Mouse (Mus musculus) hindbrain, embryonic 11.5 days (tissue): ENCODE results near the gene Armc2. TPM values are rescaled to one million over a fixed set of nuclear protein-coding genes. Genes with fewer than 3 reads are reported as not detected.

Experiments used
- ATAC-seq: fragments of 200-750 bp; cut with Nextera tagmentation; 2 replicates; pipeline ENCODE4 v1.8.0; 2017; ENCODE audit warnings: mild to moderate bottlenecking, moderate TSS enrichment, moderate library complexity; ENCODE audit not compliant: low FRiP score
- DNase-seq: peaks from one replicate; pipeline ENCODE4 v3.0.0-alpha.2; 2015; ENCODE audit warnings: low spot score
- H3K27ac ChIP-seq: fragments of 300-500 bp; sonication (generic); 2 replicates; pipeline ENCODE4 v1.5.1; 2014; ENCODE audit warnings: mild to moderate bottlenecking, low read depth, low read length
- H3K27me3 ChIP-seq: fragments of 300-500 bp; sonication (generic); 2 replicates; pipeline ENCODE4 v1.6.1; 2014; ENCODE audit warnings: mild to moderate bottlenecking, low read length, moderate library complexity, mixed read lengths; ENCODE audit not compliant: control insufficient read depth, insufficient read depth
- H3K36me3 ChIP-seq: fragments of 300-500 bp; sonication (generic); 2 replicates; pipeline ENCODE4 v1.6.1; 2014; ENCODE audit warnings: mild to moderate bottlenecking, low read length, moderate library complexity, mixed read lengths; ENCODE audit not compliant: control insufficient read depth, insufficient read depth
- H3K4me1 ChIP-seq: fragments of 300-500 bp; sonication (generic); replicated peaks from 2 replicates; pipeline ENCODE4 v1.6.1; 2014; ENCODE audit warnings: low read length, mixed read lengths; ENCODE audit not compliant: control insufficient read depth, insufficient read depth
- H3K4me2 ChIP-seq: fragments of 300-500 bp; sonication (generic); replicated peaks from 2 replicates; pipeline ENCODE4 v1.6.1; 2014; ENCODE audit warnings: mild to moderate bottlenecking, low read depth, low read length
- H3K4me3 ChIP-seq: fragments of 300-500 bp; sonication (generic); 2 replicates; pipeline ENCODE4 v1.5.1; 2014; ENCODE audit warnings: low read depth, low read length
- H3K9ac ChIP-seq: fragments of 300-500 bp; sonication (generic); 2 replicates; pipeline ENCODE4 v1.6.1; 2014; ENCODE audit warnings: low read depth, low read length
- H3K9me3 ChIP-seq: fragments of 300-500 bp; sonication (generic); 2 replicates; pipeline ENCODE4 v1.6.1; 2016; ENCODE audit warnings: low read length; ENCODE audit not compliant: control insufficient read depth
- WGBS: fragments of 180-500 bp; shearing (Covaris S2); extraction: QIAGEN DNeasy Blood & Tissue Kit; methylation state at CpG from one replicate; pipeline ENCODE4 v1.1.7; 2014; 5-methylcytosine and 5-hydroxymethylcytosine counted together
- polyA plus RNA-seq: library from polyadenylated mRNA; unstranded; fragments of >200 nt; fragmentation: Nextera tagmentation; extraction: Ambion mirVana; gene quantifications from 2 replicates; pipeline ENCODE4 v1.2.1, GENCODE M21; 2014

Armc2 gene
- polyA plus RNA-seq, 1 experiment from 2014 or later = 3.2 TPM

GRCm38 (mm10) chr10:41972676-41973075 lies 45.6 kb downstream of the Armc2 start:
- 79% methylated on average over 9 of the region's 9 CpGs for WGBS

GRCm38 (mm10) chr10:41967915-41968635 lies 50.2 kb downstream of the Armc2 start:
- Histone ChIP-seq H3K9me3 (no peaks in the 10 kb centered on the region), H3K36me3 (no peaks in the 10 kb centered on the region), H3K9ac (no peak overlapping the region), H3K27me3 (no peaks in the 10 kb centered on the region), H3K4me3 (no peak overlapping the region), H3K27ac (no peak overlapping the region), H3K4me2 (no peak overlapping the region), H3K4me1 (peaks cover 2% of the 10 kb centered on the region; the same call in 1 of the 2 replicates)
- 88% methylated on average over 11 of the region's 11 CpGs for WGBS
- ATAC-seq (no peak), DNase-seq (no peak)

More at GRCm38 (mm10) chr10:41972676-41973075, 45.6 kb downstream of the Armc2 start:
- no peak overlapping the region for H3K4me2 ChIP-seq
- no peak overlapping the region for H3K9ac ChIP-seq
- no peak overlapping the region for H3K27ac ChIP-seq
- H3K27me3 ChIP-seq = no peaks in the 10 kb centered on the region
- DNase-seq = no peak
- H3K36me3 ChIP-seq = no peaks in the 10 kb centered on the region
- H3K4me3 ChIP-seq = no peak overlapping the region
- no peaks in the 10 kb centered on the region for H3K4me1 ChIP-seq
- no peaks in the 10 kb centered on the region for H3K9me3 ChIP-seq
- no peak for ATAC-seq

GRCm38 (mm10) chr10:41962725-41963124 lies 55.5 kb downstream of the Armc2 start:
- H3K36me3 ChIP-seq = no peaks in the 10 kb centered on the region
- peak; percentile 74 for ATAC-seq
- no peak overlapping the region for H3K4me2 ChIP-seq
- 52% methylated on average over 4 of the region's 4 CpGs for WGBS
- no peaks in the 10 kb centered on the region for H3K9me3 ChIP-seq
- no peak overlapping the region for H3K4me3 ChIP-seq
- DNase-seq = peak; percentile 33
- no peak overlapping the region for H3K27ac ChIP-seq
- H3K27me3 ChIP-seq = no peaks in the 10 kb centered on the region
- H3K4me1 ChIP-seq = peaks cover 2% of the 10 kb centered on the region; the same call in 1 of the 2 replicates
- no peak overlapping the region for H3K9ac ChIP-seq

- DNase-seq = no peak
- Histone ChIP-seq H3K4me3 (no peak overlapping the region), H3K27ac (no peak overlapping the region), H3K27me3 (no peaks in the 10 kb centered on the region), H3K4me1 (peaks cover 2% of the 10 kb centered on the region; the same call in 1 of the 2 replicates), H3K36me3 (no peaks in the 10 kb centered on the region), H3K9ac (no peak overlapping the region), H3K4me2 (no peak overlapping the region), H3K9me3 (no peaks in the 10 kb centered on the region)
- ATAC-seq = no peak
- 71% methylated on average over 2 of the region's 2 CpGs for WGBS
These were observed 58.4 kb downstream of the Armc2 start for GRCm38 (mm10) chr10:41959808-41960207.

- Histone ChIP-seq H3K36me3 (no peaks in the 10 kb centered on the region), H3K4me2 (no peak overlapping the region), H3K4me1 (peaks cover 2% of the 10 kb centered on the region; the same call in 1 of the 2 replicates), H3K4me3 (no peak overlapping the region), H3K9me3 (no peaks in the 10 kb centered on the region), H3K9ac (no peak overlapping the region), H3K27ac (no peak overlapping the region), H3K27me3 (no peaks in the 10 kb centered on the region)
- DNase-seq (no peak), ATAC-seq (no peak)
- 91% methylated on average over 19 of the region's 19 CpGs for WGBS
These were observed 59.5 kb downstream of the Armc2 start for GRCm38 (mm10) chr10:41958677-41959274.

- Histone ChIP-seq H3K36me3 (no peaks in the 10 kb centered on the region), H3K4me3 (no peak overlapping the region), H3K27me3 (no peaks in the 10 kb centered on the region), H3K9me3 (no peaks in the 10 kb centered on the region), H3K27ac (no peak overlapping the region), H3K9ac (no peak overlapping the region), H3K4me1 (no peaks in the 10 kb centered on the region), H3K4me2 (no peak overlapping the region)
- ATAC-seq (no peak), DNase-seq (no peak)
- WGBS = 91% methylated on average over 18 of the region's 18 CpGs
These were observed 60.6 kb downstream of the Armc2 start for GRCm38 (mm10) chr10:41957421-41958225.

- no peak for ATAC-seq
These were observed 64.7 kb downstream of the Armc2 start for GRCm38 (mm10) chr10:41953528-41953864.

GRCm38 (mm10) chr10:41952850-41953527 lies 65.3 kb downstream of the Armc2 start:
- Histone ChIP-seq H3K4me3 (no peak overlapping the region), H3K4me2 (no peak overlapping the region), H3K4me1 (no peaks in the 10 kb centered on the region), H3K9ac (no peak overlapping the region), H3K36me3 (no peaks in the 10 kb centered on the region), H3K27me3 (no peaks in the 10 kb centered on the region), H3K27ac (no peak overlapping the region), H3K9me3 (no peaks in the 10 kb centered on the region)
- ATAC-seq (no peak), DNase-seq (no peak)
- WGBS = 94% methylated on average over 14 of the region's 14 CpGs

More at GRCm38 (mm10) chr10:41953528-41953864, 64.7 kb downstream of the Armc2 start:
- Histone ChIP-seq H3K4me3 (no peak overlapping the region), H3K4me2 (no peak overlapping the region), H3K9ac (no peak overlapping the region), H3K4me1 (no peaks in the 10 kb centered on the region), H3K27ac (no peak overlapping the region), H3K36me3 (no peaks in the 10 kb centered on the region), H3K27me3 (no peaks in the 10 kb centered on the region), H3K9me3 (no peaks in the 10 kb centered on the region)
- WGBS = 89% methylated on average over 5 of the region's 5 CpGs
- no peak for DNase-seq
